Comparison of ENCODE assay signal across 8 mouse cellular contexts in genomic region chr11:86683395-86684125, GRCm38 (mm10). TPM values are rescaled to one million over a fixed set of nuclear protein-coding genes. Genes with fewer than 3 reads are reported as not detected.
DNase-seq lines count a peak whose midpoint lies in the region; ATAC-seq and TF ChIP-seq lines count a peak whose summit lies in the region.

Vmp1 (minus strand) TSS chr11:86683836.
Ptrh2 (plus strand) TSS chr11:86683985.

- H3K4me3 ChIP-seq in cortical plate, adult 2 months (ENCODE audit: insufficient read depth, low read length): peak within 1 kb of the TSS; percentile 88
- peak within 1 kb of the TSS; percentile 99 for H3K4me3 ChIP-seq in megakaryocyte, embryonic 14.5 days (replicated peaks)

- H3K27me3 ChIP-seq in megakaryocyte, embryonic 14.5 days (replicated peaks): no peaks in the 10 kb centered on the region

- peak; percentile 90 for ATAC-seq in activated CD4-positive, CD25-positive, alpha-beta regulatory T cell, adult 4 months

- no peak within 1 kb of the TSS; the same call in 1 of the 2 replicates for H3K27ac ChIP-seq in cortical plate, adult 2 months (ENCODE audit: insufficient read depth, low read length)

- peaks cover 13% of the 10 kb centered on the region for H3K36me3 ChIP-seq in megakaryocyte, embryonic 14.5 days (replicated peaks; ENCODE audit: low read length)

- H3K9me3 ChIP-seq in megakaryocyte, embryonic 14.5 days: no peaks in the 10 kb centered on the region

- TF ChIP-seq CTCF in cortical plate, adult 2 months (IDR thresholded peaks at IDR 0.05; ENCODE audit: extremely low read depth, insufficient read depth, low read length): no peak

- peaks cover 3% of the 10 kb centered on the region for H3K4me1 ChIP-seq in cortical plate, adult 2 months (ENCODE audit: control insufficient read depth, insufficient read depth, low read length)
- H3K4me1 ChIP-seq in megakaryocyte, embryonic 14.5 days: peaks cover 52% of the 10 kb centered on the region

- TF ChIP-seq POLR2A in cortical plate, adult 2 months (IDR thresholded peaks at IDR 0.05; ENCODE audit: extremely low read depth, insufficient read depth, low read length): peak; percentile 30; the same call in 1 of the 2 replicates

- DNase-seq in gastrocnemius, adult 8-10 months (ENCODE audit: low spot score in 2 of 2): peak; percentile 89 to 92
- peak; percentile 92 for DNase-seq in hindlimb bud, embryonic 11.5 days (ENCODE audit: extremely low spot score, low read depth, low spot score)
- peak; percentile 85 to 89 for DNase-seq in left cerebral cortex, adult 8-10 months (ENCODE audit: low spot score in 2 of 2)
- peak; percentile 95 to 96 for DNase-seq in right cerebral cortex, postnatal 10 days (ENCODE audit: low spot score in 2 of 2)
- DNase-seq in urinary bladder, postnatal 25 days (ENCODE audit: low spot score): peak; percentile 92

RNA-seq across cellular contexts. Expression of gene Vmp1, which starts in this region (rescaled TPM):
- polyA plus RNA-seq in activated CD4-positive, CD25-positive, alpha-beta regulatory T cell, adult 4 months (2017; shearing (Covaris generic)): 100 to 1,000 TPM; 563 to 667 TPM
- polyA plus RNA-seq in cortical plate, adult 2 months (2012; rRNA removed): 126 and 131 TPM in 2 replicates
- 100 to 1,000 TPM in 1 of 4 experiments, 10 to 100 TPM in 3; 79.1 to 112 (median 82.8) TPM for total RNA-seq in gastrocnemius, adult 8-10 months (2022)
- total RNA-seq in left cerebral cortex, adult 8-10 months (2022): 100 to 1,000 TPM; 133 to 169 (median 142) TPM
- polyA plus RNA-seq in megakaryocyte, embryonic 14.5 days (2012; ENCODE audit: insufficient read depth, low replicate concordance): 3.5 and 25.4 TPM in 2 replicates

RNA-seq across cellular contexts. Expression of gene Ptrh2, which starts in this region (rescaled TPM):
- polyA plus RNA-seq in activated CD4-positive, CD25-positive, alpha-beta regulatory T cell, adult 4 months (2017; shearing (Covaris generic)): 10 to 100 TPM in 1 of 2 experiments, 1 to 10 TPM in 1; 9.9 to 10.6 TPM
- polyA plus RNA-seq in cortical plate, adult 2 months (2012; rRNA removed): 8.0 and 8.2 TPM in 2 replicates
- total RNA-seq in gastrocnemius, adult 8-10 months (2022): 1 to 10 TPM; 5.9 to 7.0 (median 6.3) TPM
- total RNA-seq in left cerebral cortex, adult 8-10 months (2022): 1 to 10 TPM; 8.5 to 9.2 (median 8.7) TPM
- 0.45 TPM in 1 of 2 replicates, not detected in the other for polyA plus RNA-seq in megakaryocyte, embryonic 14.5 days (2012; ENCODE audit: insufficient read depth, low replicate concordance)
